Mouse (Mus musculus) kidney, postnatal 25 days (tissue): ENCODE data around the gene M6pr.
"Not testable (repeated sequence)": the region's sequence is repeated elsewhere in the genome, so short reads cannot be mapped to it uniquely, and the experiment has no call there.

ENCODE experiments used
- DNase-seq, 2 experiments: peaks; one replicate each; pipeline ENCODE4 v3.0.0; 2021; ENCODE audit warnings: mixed read lengths in 2 of 2

Gene M6pr

GRCm38 (mm10) chr6:122344386-122345116 is 36.0 kb downstream of the M6pr start:
- no peak for DNase-seq

- no peak for DNase-seq
These were observed 37.2 kb downstream of the M6pr start for GRCm38 (mm10) chr6:122345731-122346130.

- DNase-seq, result no peak
These were observed 37.9 kb downstream of the M6pr start for GRCm38 (mm10) chr6:122346399-122346798.

- DNase-seq, result not testable (repeated sequence)
These were observed 38.8 kb downstream of the M6pr start for GRCm38 (mm10) chr6:122347326-122347725.

DNA sequence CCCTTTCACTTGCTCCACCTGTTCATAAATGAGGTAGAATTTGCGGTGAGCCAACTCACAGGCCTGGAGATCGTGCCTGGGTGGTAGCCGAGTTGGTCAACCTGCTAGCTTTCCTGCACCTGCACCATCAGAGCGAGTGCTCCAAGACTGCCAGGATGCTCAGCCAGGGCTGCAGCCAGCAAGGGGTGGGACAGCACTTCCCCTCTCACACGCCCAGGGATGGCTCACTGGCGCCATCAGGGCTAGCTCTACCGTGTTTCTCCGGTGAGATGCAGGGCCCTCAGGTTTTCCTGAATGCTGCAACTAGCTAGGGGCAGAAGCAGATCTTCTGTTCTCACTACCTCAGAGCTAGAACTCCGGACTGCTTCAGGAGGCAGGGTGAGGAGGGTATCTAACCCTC is 47.4 kb downstream of the M6pr start:
- DNase-seq, result no peak

- DNase-seq, result no peak
These were observed 48.6 kb downstream of the M6pr start for GRCm38 (mm10) chr6:122357089-122357488.

DNA sequence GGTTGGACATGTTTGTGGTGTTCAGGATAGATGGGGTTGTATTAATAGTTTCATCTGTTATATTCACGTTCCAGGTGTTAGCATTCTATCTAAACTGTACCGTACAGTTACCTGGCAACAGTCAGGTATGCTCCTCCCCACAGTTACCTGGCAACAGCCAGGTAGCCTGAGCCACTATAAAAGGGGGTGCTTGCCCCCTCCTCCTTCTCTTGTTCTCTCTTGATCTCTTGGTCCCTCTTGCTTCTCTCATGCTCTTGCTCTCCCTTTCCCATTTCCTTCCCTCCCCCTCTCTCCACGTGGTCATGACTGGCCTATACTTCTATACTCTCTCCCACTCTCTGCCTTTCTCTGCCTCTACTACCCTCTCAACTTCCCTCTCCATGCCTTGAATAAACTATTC is 57.2 kb downstream of the M6pr start:
- no peak for DNase-seq

GRCm38 (mm10) chr6:122366287-122366686 is 57.8 kb downstream of the M6pr start:
- DNase-seq, result no peak

- no peak for DNase-seq
These were observed 58.5 kb downstream of the M6pr start for GRCm38 (mm10) chr6:122366976-122367375.
